Mouse (Mus musculus): Measurements from ENCODE around the gene Syt17. TPM values are rescaled to one million over a fixed set of nuclear protein-coding genes. Genes with fewer than 3 reads are reported as not detected.

The Syt17 gene
- total RNA-seq, 2 experiments from 2014 or later = 0.88 to 0.89 TPM

DNA sequence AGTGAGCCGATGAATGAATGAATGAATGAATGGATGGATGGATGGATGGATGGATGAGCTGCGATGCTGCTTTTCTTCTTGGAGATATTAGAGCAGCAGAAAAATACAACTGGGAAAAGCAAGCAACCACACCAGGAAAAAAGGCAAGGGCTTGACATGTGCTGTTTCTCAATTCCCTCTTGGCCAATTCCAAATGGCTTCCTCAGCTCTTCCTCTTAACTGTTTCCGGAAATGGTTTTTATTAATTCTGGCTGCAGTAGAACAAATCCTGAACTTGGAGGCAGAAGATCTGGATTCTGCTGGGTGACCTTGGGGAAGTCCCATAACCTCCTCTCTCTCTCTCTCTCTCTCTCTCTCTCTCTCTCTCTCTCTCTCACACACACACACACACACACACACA is 20.0 kb upstream of the Syt17 start:
- intact Hi-C loops (cut with DNase I; ENCODE audit: low total_unique reads) = no loop called here
- DNase-seq = no peak

DNA sequence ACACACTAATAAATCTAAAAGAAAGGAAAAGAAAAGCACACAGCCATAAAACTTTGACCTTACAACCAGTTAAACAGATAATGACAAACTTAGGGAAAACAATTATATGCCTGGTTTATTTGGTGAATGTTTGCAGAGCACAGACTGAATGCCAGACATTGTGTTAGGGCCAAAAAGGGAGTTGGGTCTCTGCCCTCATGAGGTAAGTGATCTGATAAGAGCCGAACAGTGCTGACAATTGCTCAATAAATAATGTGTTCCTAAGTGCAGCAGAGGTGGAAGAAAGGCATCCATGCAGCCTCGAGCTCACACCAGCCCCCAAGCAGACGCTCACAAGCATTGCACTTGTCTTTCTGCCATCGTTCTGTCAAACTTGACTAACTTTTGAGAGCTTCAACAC is 16.4 kb upstream of the Syt17 start:
- DNase-seq = no peak
- intact Hi-C loops (cut with DNase I; ENCODE audit: low total_unique reads) = no loop called here

DNA sequence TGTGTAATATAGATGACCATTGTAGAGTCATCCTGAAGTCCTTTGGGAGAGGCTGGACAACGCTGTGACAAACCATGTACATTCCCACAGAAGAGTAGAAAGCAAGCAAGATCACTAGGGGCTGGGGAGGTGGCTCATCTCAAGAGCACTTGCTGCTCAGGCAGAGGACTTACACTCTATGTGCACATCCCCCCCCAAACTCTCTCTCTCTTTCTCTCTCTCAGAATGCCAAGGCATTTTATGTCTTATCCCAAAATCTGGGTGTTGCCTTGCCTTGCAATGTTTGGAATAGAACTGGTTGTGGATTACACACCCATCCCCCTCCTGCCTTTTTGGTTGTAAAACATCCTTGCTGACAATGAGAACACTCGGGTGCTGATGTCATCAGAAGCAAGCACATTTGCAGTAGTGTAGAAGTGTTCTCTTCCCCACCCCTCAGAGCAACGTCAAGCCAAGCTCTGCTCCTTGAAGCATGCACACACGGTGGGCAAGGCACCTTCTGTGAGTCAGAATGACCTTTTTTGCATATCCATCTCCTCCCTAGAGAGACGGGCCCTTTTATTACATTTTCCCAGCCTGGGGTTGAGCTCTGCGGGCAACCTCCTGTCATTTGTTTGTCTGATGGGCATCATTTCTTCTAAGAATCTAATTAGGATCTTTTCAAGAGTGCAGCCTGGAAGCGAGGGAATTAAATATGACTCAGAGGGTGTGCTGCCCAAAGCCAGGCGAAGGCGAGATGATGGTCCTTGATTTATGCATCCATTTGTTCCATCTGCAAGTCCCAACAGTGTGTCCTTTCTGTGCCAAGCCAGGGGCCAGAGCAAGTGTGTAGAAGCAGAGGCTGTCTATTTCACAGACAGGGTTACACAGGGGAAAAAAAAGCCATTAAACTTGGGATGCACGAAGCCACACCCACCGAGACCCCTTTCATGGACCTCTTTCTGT is 15.1 kb upstream of the Syt17 start:
- no peak for DNase-seq
- intact Hi-C loops (cut with DNase I; ENCODE audit: low total_unique reads) = no loop called here

DNA sequence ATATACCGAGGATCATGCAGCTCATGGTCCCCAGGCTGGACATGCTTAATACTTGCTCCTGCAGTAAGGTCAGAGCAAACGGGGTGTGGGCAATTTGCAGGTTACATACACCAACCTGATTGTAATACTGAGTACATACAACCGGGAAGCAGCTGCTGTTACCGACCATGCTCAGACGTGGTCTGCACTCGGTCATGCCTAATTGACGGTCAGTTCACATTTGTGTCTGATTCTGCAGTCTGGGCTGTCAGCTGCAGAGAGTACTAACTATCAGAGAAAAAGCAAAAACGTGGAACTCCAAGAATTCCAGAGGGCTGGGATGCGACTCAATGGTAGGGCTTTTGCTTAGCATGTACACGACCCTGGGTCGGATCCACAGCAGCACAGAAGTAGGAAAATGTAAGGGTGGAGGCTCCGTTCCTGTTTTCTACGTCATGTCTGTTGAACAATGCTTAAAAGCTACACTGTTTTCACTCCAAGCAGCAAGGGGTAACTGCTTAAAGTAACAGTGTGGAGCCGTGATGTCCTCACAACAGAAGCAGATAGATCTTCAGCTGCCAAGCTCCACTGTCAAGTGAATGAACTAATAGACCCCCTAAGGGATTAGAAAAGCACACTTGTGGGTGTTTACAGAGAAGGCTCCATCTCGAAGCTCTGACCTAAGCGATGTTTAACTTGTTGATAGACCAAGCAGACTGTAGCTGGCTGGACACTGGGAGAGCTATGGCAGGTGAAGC is 13.5 kb upstream of the Syt17 start:
- no peak for DNase-seq
- intact Hi-C loops (cut with DNase I; ENCODE audit: low total_unique reads) = no loop called here

DNA sequence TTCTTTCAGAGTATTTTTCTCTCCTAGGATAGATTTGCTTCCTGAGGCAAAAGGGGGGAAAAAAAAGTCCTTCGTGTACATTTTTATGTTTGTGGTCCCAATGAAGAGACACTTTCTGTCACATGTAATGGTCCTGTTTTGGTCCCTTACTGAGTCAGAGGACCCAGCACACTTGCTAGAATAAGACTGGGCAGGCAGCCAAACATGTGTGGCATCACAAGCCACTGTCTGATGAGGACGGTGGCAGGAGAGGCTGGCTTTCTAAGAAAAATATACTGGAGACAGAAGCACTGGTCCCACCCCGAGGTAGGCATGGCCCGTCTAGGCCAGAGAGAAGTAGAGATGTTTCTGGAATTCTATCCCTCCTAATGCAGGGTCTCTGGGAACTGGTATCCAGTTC is 5.7 kb upstream of the Syt17 start:
- no peak for DNase-seq
- intact Hi-C loops (cut with DNase I; ENCODE audit: low total_unique reads) = no loop called here

DNA sequence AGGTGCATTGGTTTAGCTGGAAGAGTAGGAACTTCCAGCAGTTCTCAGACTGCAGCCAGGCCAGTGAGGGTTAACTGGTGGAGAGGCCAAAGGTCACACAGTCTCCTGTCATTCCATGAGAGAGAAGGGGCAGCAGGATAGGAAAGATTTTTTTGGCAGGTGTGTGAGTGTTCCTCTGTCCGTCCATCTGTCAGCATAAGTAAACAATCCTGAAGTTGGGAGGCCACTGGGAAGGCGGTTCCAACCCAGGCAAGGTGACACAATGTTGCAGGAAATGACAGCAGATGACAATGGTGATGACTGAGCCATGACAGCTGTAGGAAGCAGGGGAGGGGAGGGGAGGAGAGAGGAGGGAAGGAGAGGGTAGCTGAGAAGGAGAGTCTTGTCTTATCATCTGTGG is 4.9 kb upstream of the Syt17 start:
- intact Hi-C loops (cut with DNase I; ENCODE audit: low total_unique reads) = no loop called here
- DNase-seq = no peak

DNA sequence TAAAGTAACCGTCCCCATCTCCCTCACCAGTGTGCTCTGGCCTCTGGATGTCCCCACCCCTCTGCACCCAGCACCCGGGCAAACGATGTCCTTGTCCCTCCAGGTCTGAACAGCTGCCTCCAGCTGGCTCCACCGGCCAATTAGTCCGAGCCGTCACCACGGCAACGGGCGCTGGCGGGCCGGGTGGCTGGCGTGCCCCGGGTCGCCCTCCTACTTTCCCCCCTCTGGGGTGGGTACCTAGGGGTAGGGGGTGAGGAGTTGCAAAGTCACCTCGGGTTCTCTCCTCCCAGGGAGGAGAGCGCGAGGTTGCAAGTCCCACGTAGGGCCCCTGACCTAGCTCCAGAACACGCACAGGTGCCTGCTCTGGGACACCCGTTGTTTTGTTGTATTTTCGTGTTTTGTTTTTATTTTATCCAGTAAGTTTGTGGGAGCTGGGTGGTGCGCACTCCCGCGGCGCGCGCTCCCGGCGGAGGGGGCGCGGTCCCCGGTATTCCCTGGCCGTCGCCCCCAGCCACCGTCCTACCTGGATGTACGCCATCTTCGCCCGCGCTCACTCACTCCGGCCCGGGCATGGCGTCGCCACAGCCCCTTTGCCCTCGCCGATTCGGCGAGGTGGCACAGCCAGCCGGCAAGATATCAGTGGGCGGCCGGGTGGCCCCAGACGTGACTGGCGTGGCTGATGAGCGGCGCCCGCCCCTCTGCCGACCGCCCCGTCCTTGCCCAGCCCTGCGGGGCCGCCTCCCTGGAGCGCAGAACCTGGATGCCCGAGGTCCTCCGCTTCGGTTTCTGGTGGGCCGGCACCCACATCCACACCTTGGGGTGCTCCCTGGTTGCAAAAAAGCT is 510 bp downstream of the Syt17 start:
- intact Hi-C loops (cut with DNase I; ENCODE audit: low total_unique reads) = loop anchor here (2.0 kb wide), 2 partner anchors 71 to 143 kb away; no protein-coding TSS in a partner anchor
- peak; percentile 65 for DNase-seq

DNA sequence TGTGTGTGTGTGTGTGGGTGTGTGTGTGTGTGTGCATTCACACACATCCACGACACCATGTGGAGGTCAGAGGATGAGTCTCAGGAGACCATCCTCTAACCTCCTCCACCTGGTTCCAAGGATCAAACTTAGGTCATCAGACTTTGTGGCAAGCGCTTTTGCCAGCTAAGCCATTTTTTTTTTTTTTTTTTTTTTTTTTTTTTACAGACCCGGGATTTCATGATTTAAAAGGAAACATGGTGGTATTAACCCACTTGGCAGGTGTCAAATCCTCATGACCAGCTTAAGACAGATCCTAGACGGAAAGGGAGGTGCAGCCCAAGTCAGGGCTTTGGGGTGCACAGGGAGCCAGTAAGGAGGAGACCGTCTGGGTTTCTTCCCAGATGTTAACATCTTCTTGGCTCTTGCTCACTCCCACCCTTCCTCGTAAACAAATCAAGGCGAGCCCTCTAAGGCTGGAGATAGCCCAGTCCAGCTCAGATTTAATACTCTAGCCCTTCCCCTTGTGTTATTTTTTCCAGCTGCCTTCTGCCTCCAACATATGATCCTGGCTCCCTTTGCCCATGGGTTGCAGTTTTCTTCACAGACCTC is 4.0 kb downstream of the Syt17 start:
- intact Hi-C loops (cut with DNase I; ENCODE audit: low total_unique reads) = no loop called here
- no peak for DNase-seq

DNA sequence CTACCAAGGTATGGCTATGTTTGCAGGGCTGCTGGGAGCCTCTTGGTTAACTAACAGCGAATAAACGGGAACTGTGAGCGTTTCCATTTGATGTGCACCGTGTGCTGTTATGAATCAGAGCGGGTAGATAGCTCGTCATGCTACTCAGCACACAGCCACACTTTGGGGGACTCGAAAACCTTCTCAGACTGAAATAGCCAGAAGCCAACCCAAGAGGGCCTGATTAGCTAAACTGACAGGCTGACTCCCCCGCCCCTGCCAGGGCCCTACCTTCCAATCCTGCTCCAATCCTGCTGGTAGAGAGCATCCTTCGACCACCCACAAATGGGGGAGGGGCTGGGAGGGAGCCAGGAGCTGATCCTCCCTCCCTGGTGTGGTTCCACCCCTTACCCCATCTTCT is 4.7 kb downstream of the Syt17 start:
- DNase-seq = no peak
- intact Hi-C loops (cut with DNase I; ENCODE audit: low total_unique reads) = no loop called here

DNA sequence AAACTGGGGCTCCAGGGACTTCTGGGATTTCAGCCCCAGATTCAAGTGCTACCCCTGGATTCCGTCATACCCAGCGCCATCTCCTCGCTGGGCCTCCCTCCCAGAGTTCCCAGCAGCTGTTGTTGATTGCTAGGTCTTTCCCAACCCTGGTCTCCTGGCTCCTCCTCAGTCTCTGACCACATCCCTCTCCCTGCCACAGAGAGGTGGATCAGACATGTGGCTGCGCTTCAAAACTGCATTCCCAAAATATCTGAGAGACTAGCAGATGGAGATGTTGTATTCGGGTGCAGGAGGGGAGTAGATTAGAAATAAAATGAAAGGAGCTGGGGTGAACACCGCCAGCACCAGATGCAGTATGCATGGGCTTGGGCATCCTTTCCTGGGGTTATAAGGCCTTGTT is 6.5 kb downstream of the Syt17 start:
- intact Hi-C loops (cut with DNase I; ENCODE audit: low total_unique reads) = no loop called here
- peak; percentile 47 for DNase-seq

DNA sequence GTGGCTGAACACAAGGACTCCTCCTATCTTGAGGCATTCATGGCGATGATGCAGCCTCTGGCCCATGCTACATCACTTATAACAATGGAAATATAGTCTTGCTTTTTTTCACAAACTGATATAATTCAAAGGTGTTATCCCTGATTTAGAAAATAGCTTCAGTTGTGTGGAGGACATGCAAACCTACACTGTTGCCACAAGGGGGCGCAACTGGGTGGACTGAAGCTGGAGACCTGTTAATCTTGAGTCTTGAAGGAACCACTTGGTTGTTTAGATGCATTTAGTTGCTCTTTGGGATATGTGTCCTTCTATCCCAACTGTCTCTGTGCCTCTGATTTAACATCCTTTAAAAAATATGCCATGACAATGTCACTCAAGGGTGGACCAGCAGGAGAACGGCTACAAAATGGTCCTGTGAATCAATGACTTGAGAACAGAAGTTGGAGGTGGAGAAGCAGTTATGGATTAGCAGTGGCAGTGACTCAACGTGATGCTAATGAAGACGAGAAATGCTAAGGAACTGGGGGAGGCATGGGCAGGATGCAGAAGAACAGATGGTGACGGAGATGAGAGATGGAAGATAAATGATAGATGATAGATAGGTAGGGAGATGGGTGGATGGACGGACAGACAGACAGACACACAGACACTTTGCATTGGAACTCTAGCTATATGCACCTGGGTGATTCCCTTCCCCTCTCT is 10.8 kb downstream of the Syt17 start:
- no peak for DNase-seq
- intact Hi-C loops (cut with DNase I; ENCODE audit: low total_unique reads) = no loop called here

DNA sequence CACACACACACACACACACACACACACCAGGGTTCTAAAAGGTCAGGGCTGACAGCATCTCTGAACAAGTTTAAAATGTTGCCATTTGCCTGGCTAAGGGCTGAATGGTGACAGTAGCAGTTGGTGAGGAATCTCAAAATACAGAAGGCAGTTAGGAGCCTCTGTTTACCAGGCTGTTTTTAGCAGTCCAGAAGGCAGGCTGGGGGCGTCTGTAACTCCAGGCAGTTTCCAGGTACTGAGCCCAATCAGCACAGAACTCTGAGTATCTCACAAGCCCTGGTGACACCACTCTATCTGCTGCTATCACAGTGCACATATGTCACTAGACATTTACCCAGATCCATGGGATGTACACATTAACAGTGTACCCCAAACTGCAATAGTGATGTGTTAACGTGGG is 19.1 kb downstream of the Syt17 start:
- no peak for DNase-seq
- intact Hi-C loops (cut with DNase I; ENCODE audit: low total_unique reads) = no loop called here

DNA sequence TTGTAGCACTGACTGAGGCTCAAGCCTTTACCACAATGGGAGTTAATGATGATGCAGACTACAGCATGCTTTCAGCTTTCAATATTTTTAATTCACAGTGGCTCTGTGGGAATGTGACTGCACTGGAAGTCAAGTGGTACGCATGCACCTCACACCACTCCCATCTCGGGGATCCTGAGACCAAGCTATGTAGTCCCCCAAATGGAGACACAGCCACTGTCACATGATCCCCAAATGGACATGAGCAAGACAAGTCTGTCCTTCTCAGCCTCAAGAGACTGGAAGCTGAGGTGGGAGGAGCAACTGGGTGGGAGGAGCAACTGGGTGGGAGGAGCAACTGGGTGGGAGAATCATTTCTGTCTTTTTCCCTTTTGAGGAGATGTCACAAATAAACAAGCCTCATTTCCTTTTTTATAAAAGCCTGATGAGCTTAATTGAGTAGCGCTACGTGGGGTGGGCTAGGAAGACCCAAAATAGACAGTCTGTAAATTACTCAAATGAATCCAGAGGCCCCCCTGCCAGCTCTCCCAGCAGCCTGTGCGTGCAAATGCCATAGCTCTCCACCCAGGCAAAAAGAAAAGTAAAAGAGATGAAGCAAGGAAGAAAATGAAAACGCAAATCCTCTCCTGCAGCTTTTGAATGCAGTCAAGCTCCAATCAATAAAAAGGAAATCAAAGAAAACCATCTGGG is 28.4 kb downstream of the Syt17 start:
- DNase-seq = no peak
- intact Hi-C loops (cut with DNase I; ENCODE audit: low total_unique reads) = loop anchor here (10.0 kb wide), 1 partner anchor 115 kb away; no protein-coding TSS in a partner anchor

DNA sequence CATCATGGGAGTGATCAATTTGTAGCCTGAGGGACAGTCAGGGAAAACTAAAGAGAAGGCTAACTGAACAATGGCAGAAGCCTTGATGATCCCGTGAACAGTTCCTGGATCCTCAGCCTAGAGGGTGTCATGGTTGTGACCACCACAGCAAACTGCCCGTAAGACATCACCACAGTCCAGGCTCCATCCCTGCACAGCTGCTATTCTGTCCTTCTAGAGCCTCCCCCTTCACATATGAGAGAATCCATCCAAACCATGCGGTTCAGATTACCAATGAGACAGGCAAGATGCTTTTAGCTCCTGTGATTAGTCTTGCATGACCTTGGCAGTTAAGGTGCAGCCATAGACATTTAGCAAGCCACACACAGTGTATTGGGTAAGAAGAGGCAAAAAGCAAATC is 33.8 kb downstream of the Syt17 start:
- intact Hi-C loops (cut with DNase I; ENCODE audit: low total_unique reads) = loop anchor here (10.0 kb wide), 1 partner anchor 109 kb away; no protein-coding TSS in a partner anchor
- DNase-seq = no peak

DNA sequence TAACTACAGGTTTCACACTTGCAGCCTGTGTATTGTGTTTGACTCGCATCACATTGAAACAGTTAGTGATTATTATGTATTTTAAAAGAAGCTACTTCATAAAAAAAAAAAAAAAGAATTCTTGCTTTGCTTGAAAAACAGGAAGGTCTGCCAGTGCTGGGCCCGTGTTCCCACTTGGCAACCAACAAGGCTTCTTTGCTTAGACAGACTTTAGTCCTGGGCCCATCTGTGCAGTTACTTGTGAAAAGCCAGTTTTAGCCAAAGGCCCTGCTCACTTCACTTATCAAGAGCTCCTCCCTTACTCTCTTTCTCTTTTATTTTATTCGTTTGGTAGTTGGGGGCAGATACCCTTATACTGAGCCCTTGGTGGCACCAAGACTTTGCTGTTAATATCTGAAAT is 36.1 kb downstream of the Syt17 start:
- DNase-seq = no peak
- intact Hi-C loops (cut with DNase I; ENCODE audit: low total_unique reads) = loop anchor here (10.0 kb wide), 1 partner anchor 107 kb away; no protein-coding TSS in a partner anchor

DNA sequence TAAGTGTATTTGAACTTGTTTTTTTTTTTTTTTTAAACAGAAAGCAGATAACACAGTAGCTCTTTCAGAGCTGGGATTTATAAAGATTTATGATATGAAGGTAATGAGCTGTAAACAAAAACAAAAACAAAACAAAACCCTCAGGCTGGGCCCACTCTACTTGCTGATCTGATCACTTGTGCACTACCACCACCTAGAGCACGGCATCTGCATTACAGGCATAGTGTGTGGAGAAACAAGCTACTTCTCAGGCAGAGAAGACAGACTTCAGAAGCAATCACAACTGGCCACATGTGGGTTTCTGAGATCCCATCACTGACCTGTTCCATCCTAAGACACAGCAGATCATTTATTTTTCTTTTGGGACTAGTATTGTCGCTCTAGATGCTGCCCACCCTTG is 38.6 kb downstream of the Syt17 start:
- DNase-seq = no peak
- intact Hi-C loops (cut with DNase I; ENCODE audit: low total_unique reads) = no loop called here

DNA sequence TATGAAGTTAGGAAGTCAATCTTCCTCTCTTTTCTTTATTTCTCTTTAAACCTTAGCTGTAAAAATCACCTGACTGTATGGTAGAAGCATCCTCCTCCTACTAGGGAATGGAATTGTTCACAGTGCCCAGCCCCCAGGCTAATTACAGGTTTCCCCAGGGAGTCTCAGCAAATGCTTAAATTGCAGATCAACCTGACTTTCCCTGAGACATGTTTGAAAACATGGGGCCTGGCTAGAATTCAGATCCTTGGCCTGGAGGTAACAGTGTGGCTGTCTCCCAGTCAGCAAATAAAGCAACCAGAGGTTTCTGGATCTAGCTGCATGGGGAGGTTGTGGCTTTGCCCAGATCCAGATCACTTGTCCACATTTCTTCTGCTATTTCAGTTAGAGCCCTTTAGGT is 42.8 kb downstream of the Syt17 start:
- DNase-seq = no peak
- intact Hi-C loops (cut with DNase I; ENCODE audit: low total_unique reads) = no loop called here

DNA sequence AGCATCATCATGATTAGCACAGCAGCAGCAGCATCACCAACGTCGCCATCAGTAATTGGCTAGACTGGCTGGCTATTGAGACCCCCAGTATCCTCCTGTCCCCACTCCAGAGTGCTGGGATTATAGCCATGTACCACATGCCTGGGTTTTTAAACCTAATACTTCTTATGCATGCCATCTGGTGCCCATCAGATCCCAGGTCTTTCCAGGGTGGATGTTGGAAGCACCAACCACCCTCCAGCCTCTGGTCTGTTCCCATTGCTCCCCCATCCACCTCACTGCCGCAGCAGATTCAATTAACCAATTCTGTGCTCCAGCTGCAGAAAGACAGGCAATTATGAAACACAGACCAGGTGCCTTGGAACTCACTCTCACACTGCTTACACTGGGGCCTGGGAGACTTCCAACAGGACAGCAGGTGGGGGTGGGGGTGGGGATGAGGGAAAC is 45.4 kb downstream of the Syt17 start:
- no peak for DNase-seq
- intact Hi-C loops (cut with DNase I; ENCODE audit: low total_unique reads) = no loop called here
